Mouse (Mus musculus) liver, adult 2 months (tissue): Measurements from ENCODE around the gene Psmc2. TPM values are rescaled to one million over a fixed set of nuclear protein-coding genes. Genes with fewer than 3 reads are reported as not detected.
A peak's percentile ranks its signal among the peaks of the same experiment; 100 is the strongest.

ENCODE experiments used
- DNase-seq: peaks from one replicate; pipeline ENCODE4 v3.0.0-alpha.2; 2011; ENCODE audit warnings: low read depth, low spot score; ENCODE audit errors: extremely low read depth
- H3K27ac ChIP-seq: fragments of 200-500 bp; replicated peaks from 2 replicates; pipeline ENCODE4 v1.5.1; 2012; ENCODE audit warnings: low read depth, mild to moderate bottlenecking, control low read depth, inconsistent platforms, low read length; ENCODE audit not compliant: insufficient read depth
- H3K27me3 ChIP-seq: fragments of 200-500 bp; 2 replicates; pipeline ENCODE4 v1.6.1; 2012; ENCODE audit warnings: mild to moderate bottlenecking, moderate library complexity, low read length, inconsistent platforms; ENCODE audit not compliant: control insufficient read depth, insufficient read depth
- H3K36me3 ChIP-seq: fragments of 200-500 bp; 2 replicates; pipeline ENCODE4 v1.6.1; 2012; ENCODE audit warnings: low read length, inconsistent platforms; ENCODE audit not compliant: control insufficient read depth, insufficient read depth
- H3K4me1 ChIP-seq: fragments of 200-500 bp; 2 replicates; pipeline ENCODE4 v1.6.1; 2011; ENCODE audit warnings: low read length; ENCODE audit not compliant: control insufficient read depth, insufficient read depth
- H3K4me3 ChIP-seq: fragments of 200-500 bp; 2 replicates; pipeline ENCODE4 v1.5.1; 2011; ENCODE audit warnings: low read depth, mild to moderate bottlenecking, control low read depth, low read length, moderate library complexity; ENCODE audit not compliant: insufficient read depth
- H3K79me2 ChIP-seq: fragments of 200-500 bp; 2 replicates; pipeline ENCODE4 v1.6.1; 2012; ENCODE audit warnings: inconsistent platforms, mild to moderate bottlenecking, low read length, moderate library complexity; ENCODE audit not compliant: control insufficient read depth, insufficient read depth
- H3K9ac ChIP-seq: fragments of 200-500 bp; 2 replicates; pipeline ENCODE4 v1.6.1; 2012; ENCODE audit warnings: low read depth, mild to moderate bottlenecking, control low read depth, inconsistent platforms, low read length
- CTCF ChIP-seq: fragments of 200-500 bp; IDR thresholded peaks from 2 replicates; pipeline ENCODE4 v1.5.1; 2011; ENCODE audit warnings: low read depth, low read length, control low read depth
- POLR2A ChIP-seq: fragments of 200-500 bp; IDR thresholded peaks from 2 replicates; pipeline ENCODE4 v1.6.1; 2011; ENCODE audit warnings: low read length, control low read depth; ENCODE audit not compliant: insufficient read depth; ENCODE audit errors: extremely low read depth
- WGBS: fragments of 180-500 bp; shearing (Covaris S2); methylation state at CpG from one replicate; pipeline ENCODE4 v1.1.7; 2018; 5-methylcytosine and 5-hydroxymethylcytosine counted together
- polyA plus RNA-seq: library from polyadenylated mRNA; depleted of rRNA; stranded (reverse); fragments of >200 nt; gene quantifications from 2 replicates; pipeline ENCODE4 v1.2.3, GENCODE M21; 2012
- total RNA-seq: library from RNA; depleted of rRNA; stranded (reverse); fragments of >200 nt; gene quantifications from 2 replicates; pipeline ENCODE4 v1.2.3, GENCODE M21; 2014

Psmc2 gene
- total and polyA plus RNA-seq, 2 experiments: 30.3 to 48.0 TPM

GRCm38 (mm10) chr5:21810924-21811323 lies 25.8 kb downstream of the Psmc2 start:
- H3K4me1 ChIP-seq: no peaks in the 10 kb centered on the region
- no peaks in the 10 kb centered on the region for H3K36me3 ChIP-seq
- H3K4me3 ChIP-seq: no peak overlapping the region
- H3K27ac ChIP-seq: no peak overlapping the region
- WGBS: 83% methylated on average over 10 of the region's 10 CpGs
- H3K79me2 ChIP-seq: no peaks in the 10 kb centered on the region
- DNase-seq: no peak
- H3K27me3 ChIP-seq: no peaks in the 10 kb centered on the region
- H3K9ac ChIP-seq: no peak overlapping the region
- TF ChIP-seq CTCF: no peak
- no peak for TF ChIP-seq POLR2A

- peak; percentile 19 for DNase-seq
Measured at GRCm38 (mm10) chr5:21813994-21814393, 28.9 kb downstream of the Psmc2 start.

GRCm38 (mm10) chr5:21826370-21826769 lies 41.3 kb downstream of the Psmc2 start:
- no peaks in the 10 kb centered on the region for H3K79me2 ChIP-seq
- no peaks in the 10 kb centered on the region for H3K27me3 ChIP-seq
- H3K9ac ChIP-seq: no peak overlapping the region
- DNase-seq: no peak
- H3K27ac ChIP-seq: no peak overlapping the region
- 89% methylated on average over 7 of the region's 7 CpGs for WGBS
- H3K36me3 ChIP-seq: no peaks in the 10 kb centered on the region
- TF ChIP-seq CTCF (no peak), POLR2A (no peak)
- no peak overlapping the region for H3K4me3 ChIP-seq
- no peaks in the 10 kb centered on the region for H3K4me1 ChIP-seq

More at GRCm38 (mm10) chr5:21813994-21814393, 28.9 kb downstream of the Psmc2 start:
- Histone ChIP-seq H3K27ac (no peak overlapping the region), H3K79me2 (no peaks in the 10 kb centered on the region), H3K4me3 (no peak overlapping the region), H3K36me3 (no peaks in the 10 kb centered on the region), H3K27me3 (no peaks in the 10 kb centered on the region), H3K9ac (no peak overlapping the region), H3K4me1 (no peaks in the 10 kb centered on the region)
- WGBS: 76% methylated on average over 1 of the region's 1 CpGs
- TF ChIP-seq CTCF (peak; percentile 52), POLR2A (no peak)

- H3K27me3 ChIP-seq: no peaks in the 10 kb centered on the region
- no peaks in the 10 kb centered on the region for H3K79me2 ChIP-seq
- WGBS: 23% methylated on average over 6 of the region's 6 CpGs
- H3K36me3 ChIP-seq: no peaks in the 10 kb centered on the region
- H3K4me1 ChIP-seq: no peaks in the 10 kb centered on the region
- no peak overlapping the region for H3K9ac ChIP-seq
- no peak for DNase-seq
- no peak overlapping the region for H3K27ac ChIP-seq
- H3K4me3 ChIP-seq: no peak overlapping the region
- no peak for TF ChIP-seq CTCF
- TF ChIP-seq POLR2A: no peak
Measured at GRCm38 (mm10) chr5:21827643-21828042, 42.6 kb downstream of the Psmc2 start.

GRCm38 (mm10) chr5:21828855-21829254 lies 43.8 kb downstream of the Psmc2 start:
- Histone ChIP-seq H3K27ac (no peak overlapping the region), H3K79me2 (no peaks in the 10 kb centered on the region), H3K36me3 (no peaks in the 10 kb centered on the region), H3K27me3 (no peaks in the 10 kb centered on the region), H3K9ac (no peak overlapping the region), H3K4me3 (no peak overlapping the region), H3K4me1 (no peaks in the 10 kb centered on the region)
- 73% methylated on average over 4 of the region's 4 CpGs for WGBS
- DNase-seq: no peak
- TF ChIP-seq POLR2A: no peak
- no peak for TF ChIP-seq CTCF

GRCm38 (mm10) chr5:21831761-21832160 lies 46.7 kb downstream of the Psmc2 start:
- no peaks in the 10 kb centered on the region for H3K27me3 ChIP-seq
- no peak for TF ChIP-seq POLR2A
- no peak for TF ChIP-seq CTCF
- DNase-seq: no peak
- H3K79me2 ChIP-seq: no peaks in the 10 kb centered on the region
- H3K36me3 ChIP-seq: no peaks in the 10 kb centered on the region
- H3K27ac ChIP-seq: no peak overlapping the region
- no peak overlapping the region for H3K9ac ChIP-seq
- WGBS: 80% methylated on average over 3 of the region's 3 CpGs
- no peaks in the 10 kb centered on the region for H3K4me1 ChIP-seq
- H3K4me3 ChIP-seq: no peak overlapping the region
